Mouse (Mus musculus): ENCODE results near the gene Faah. TPM values are rescaled to one million over a fixed set of nuclear protein-coding genes. Genes with fewer than 3 reads are reported as not detected.

Gene Faah
- total and polyA plus RNA-seq, 2 experiments from 2014 or later: 25.2 to 48.1 TPM

DNA sequence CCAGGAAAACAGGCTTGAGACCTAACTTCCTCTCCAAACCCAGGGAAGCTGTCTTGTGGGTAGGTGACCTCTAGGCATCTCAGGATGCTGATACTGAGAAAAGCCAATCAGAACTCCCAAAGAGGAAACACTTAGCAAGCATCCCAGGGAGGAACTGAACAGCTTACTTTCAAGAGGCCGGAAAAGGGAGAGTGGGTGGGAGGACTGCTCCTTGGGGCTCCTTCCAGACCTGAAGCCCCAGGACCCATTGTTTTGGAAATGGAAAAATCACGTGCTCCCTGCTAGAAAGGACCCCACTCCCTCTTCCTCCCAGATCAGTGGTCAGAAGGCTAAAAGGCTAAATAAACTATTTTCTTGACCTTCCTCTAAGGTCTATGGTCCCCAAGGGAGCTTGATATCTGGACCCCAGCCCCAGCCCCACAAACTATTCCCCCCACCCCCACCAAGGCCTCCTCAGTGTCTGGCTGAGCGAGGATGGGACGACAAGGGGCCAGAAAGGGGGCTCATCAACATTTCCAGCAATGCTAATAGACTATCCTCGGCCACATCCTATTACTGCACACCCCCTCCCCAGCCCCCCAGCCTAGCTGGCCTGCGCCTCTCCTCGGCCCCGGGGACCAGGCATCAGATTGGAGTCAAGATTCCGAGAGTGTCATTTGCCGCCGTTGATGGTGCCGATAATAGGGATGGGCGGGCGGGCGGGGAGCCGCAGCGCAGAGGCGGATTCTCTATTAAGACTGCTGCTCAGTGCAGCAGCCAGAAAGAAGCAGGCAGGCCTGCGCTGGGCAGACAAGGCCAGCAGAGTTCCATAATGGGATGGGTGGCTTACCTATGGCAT is 62.9 kb downstream of the Faah start:
- 10% methylated on average over 19 of the region's 19 CpGs for WGBS
- peak overlapping the region; percentile 42 for H3K4me2 ChIP-seq (ENCODE audit: low read depth, low read length)
- peaks cover 55% of the 10 kb centered on the region for H3K27me3 ChIP-seq (ENCODE audit: insufficient read depth, low read length)
- ATAC-seq (no peak), DNase-seq (ENCODE audit: low spot score) (no peak)
- no peak overlapping the region; the same call in 1 of the 2 replicates for H3K9ac ChIP-seq (replicated peaks; ENCODE audit: low read length)
- no peak overlapping the region; the same call in 1 of the 2 replicates for H3K4me3 ChIP-seq (ENCODE audit: low read length)
- no peak overlapping the region for H3K27ac ChIP-seq
- no peaks in the 10 kb centered on the region for H3K36me3 ChIP-seq (ENCODE audit: insufficient read depth, low read length)
- no peaks in the 10 kb centered on the region for H3K4me1 ChIP-seq (ENCODE audit: insufficient read depth, low read length)
- no peaks in the 10 kb centered on the region for H3K9me3 ChIP-seq (ENCODE audit: low read length)
- no peak for TF ChIP-seq CTCF (IDR thresholded peaks at IDR 0.05; ENCODE audit: low read depth)

DNA sequence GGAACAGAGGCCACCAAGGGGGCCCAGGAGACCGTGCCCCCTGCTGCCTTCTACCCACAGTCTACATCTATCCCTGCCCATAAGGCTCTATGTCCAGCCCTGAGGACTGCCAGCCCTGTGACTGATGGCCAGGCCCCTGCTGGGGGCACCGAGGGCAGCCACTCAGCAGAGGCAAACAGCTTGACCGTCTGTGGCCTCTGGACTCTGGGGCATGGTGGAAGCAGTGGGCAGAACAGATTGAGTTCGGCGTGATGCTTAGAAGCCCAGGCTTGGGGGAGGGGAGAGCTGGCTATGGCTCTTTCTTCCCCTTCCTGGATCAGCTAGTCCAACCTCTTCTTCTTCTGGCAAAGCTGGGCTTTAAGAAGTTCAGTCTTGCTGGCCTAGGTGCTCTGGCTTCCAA is 64.2 kb downstream of the Faah start:
- no peak for TF ChIP-seq CTCF (IDR thresholded peaks at IDR 0.05; ENCODE audit: low read depth)
- Histone ChIP-seq H3K27ac (no peak overlapping the region), H3K4me3 (ENCODE audit: low read length) (no peak overlapping the region), H3K36me3 (ENCODE audit: insufficient read depth, low read length) (no peaks in the 10 kb centered on the region), H3K4me1 (ENCODE audit: insufficient read depth, low read length) (no peaks in the 10 kb centered on the region), H3K9me3 (ENCODE audit: low read length) (no peaks in the 10 kb centered on the region), H3K27me3 (ENCODE audit: insufficient read depth, low read length) (peaks cover 52% of the 10 kb centered on the region), H3K4me2 (ENCODE audit: low read depth, low read length) (no peak overlapping the region), H3K9ac (replicated peaks; ENCODE audit: low read length) (no peak overlapping the region)
- ATAC-seq: no peak
- DNase-seq (ENCODE audit: low spot score): no peak
- 34% methylated on average over 5 of the region's 5 CpGs for WGBS

DNA sequence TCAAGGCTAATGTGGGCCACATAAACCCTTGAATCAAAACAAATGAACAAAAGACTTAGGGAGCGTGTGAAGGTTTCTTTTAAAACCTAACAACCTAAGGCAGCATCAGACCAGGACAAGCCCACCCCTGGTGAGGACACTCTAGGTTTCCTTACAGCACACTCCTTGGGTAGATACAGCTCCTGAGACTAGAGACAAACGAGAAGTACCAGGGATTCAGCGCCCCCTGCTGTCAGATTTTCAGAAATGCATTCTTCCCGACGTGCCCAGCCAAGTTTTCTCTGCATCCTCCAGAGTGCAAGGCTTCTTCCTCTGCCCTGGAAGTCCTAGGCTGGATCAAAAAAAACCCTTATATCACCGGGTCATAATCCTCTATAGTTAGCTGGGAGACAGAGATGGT is 65.0 kb downstream of the Faah start:
- no peak for ATAC-seq
- Histone ChIP-seq H3K9ac (replicated peaks; ENCODE audit: low read length) (no peak overlapping the region), H3K4me2 (ENCODE audit: low read depth, low read length) (no peak overlapping the region), H3K27ac (no peak overlapping the region), H3K9me3 (ENCODE audit: low read length) (no peaks in the 10 kb centered on the region), H3K4me3 (ENCODE audit: low read length) (no peak overlapping the region), H3K27me3 (ENCODE audit: insufficient read depth, low read length) (peaks cover 48% of the 10 kb centered on the region), H3K4me1 (ENCODE audit: insufficient read depth, low read length) (no peaks in the 10 kb centered on the region), H3K36me3 (ENCODE audit: insufficient read depth, low read length) (no peaks in the 10 kb centered on the region)
- DNase-seq (ENCODE audit: low spot score): peak; percentile 71
- WGBS: 15% methylated on average over 6 of the region's 6 CpGs
- peak; percentile 77 for TF ChIP-seq CTCF (IDR thresholded peaks at IDR 0.05; ENCODE audit: low read depth)

DNA sequence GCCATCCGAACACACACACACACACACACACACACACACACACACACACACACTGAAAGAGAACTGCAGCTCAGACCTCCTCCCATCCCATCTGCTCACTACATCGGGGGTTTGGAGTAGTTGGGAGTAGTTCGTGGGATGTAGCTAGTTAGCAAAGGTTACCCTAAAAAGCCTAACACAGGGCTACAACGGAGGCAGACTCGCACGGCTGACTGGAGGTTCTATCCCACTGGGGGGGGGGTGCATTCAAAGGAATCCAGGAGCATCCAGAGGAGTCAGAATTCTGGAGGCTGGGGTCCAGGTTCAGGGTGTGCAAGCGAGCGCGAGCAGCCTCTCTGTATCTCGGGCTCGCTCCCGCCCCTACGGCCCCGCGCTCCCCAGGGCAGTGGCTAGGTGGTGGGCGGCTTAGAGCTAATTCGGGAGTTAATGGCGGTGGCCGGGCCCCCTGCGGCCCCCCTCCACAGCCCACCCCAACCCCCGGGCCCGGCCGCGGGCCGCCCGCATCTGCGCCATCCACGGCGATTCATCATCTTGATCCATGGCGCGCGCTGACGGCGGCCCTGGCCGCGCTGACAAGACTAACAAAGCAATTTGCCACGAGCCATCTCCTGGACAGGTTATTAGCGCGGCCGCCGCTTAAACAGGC is 73.9 kb downstream of the Faah start:
- peaks cover 74% of the 10 kb centered on the region for H3K27me3 ChIP-seq (ENCODE audit: insufficient read depth, low read length)
- TF ChIP-seq CTCF (IDR thresholded peaks at IDR 0.05; ENCODE audit: low read depth): no peak
- peak overlapping the region; percentile 54 for H3K4me2 ChIP-seq (ENCODE audit: low read depth, low read length)
- no peak for DNase-seq (ENCODE audit: low spot score)
- 0 out of 2 replicates have a peak overlapping the region, but pooled peaks have one; percentile 21 for H3K9ac ChIP-seq (replicated peaks; ENCODE audit: low read length)
- WGBS: 0% methylated on average over 31 of the region's 41 CpGs
- no peak overlapping the region for H3K27ac ChIP-seq
- no peaks in the 10 kb centered on the region for H3K36me3 ChIP-seq (ENCODE audit: insufficient read depth, low read length)
- H3K9me3 ChIP-seq (ENCODE audit: low read length): no peaks in the 10 kb centered on the region
- no peaks in the 10 kb centered on the region for H3K4me1 ChIP-seq (ENCODE audit: insufficient read depth, low read length)
- H3K4me3 ChIP-seq (ENCODE audit: low read length): peak overlapping the region; percentile 26
- ATAC-seq: peak; percentile 38

DNA sequence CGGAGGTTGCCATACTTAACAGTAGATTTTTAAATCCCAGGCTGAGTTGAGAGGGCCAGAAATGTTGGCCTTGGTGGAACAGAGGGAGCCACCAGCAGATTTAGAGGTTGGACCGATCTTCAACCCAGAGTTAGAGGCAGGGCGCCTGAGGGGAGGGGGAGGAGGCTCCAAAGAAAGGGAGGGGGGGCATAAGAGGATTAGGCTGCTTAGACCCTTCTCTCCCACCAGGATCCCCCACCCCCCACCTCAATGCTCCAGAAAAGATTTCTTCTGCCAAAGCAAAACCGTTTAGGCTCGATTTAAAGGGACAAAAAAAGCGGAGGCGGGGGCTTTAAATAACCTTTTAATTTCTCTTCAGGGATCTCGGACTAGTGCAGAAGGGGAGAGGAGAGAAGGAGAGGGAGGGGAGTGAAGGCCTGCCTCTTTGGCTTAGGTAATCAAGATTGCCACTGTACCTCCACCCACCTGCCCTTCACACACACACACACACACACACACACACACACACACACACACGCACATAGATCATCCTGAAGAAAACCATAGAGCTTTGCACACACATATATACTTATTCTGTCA is 76.4 kb downstream of the Faah start:
- Histone ChIP-seq H3K36me3 (ENCODE audit: insufficient read depth, low read length) (no peaks in the 10 kb centered on the region), H3K9ac (replicated peaks; ENCODE audit: low read length) (no peak overlapping the region), H3K4me2 (ENCODE audit: low read depth, low read length) (no peak overlapping the region), H3K4me3 (ENCODE audit: low read length) (no peak overlapping the region), H3K27me3 (ENCODE audit: insufficient read depth, low read length) (peaks cover 84% of the 10 kb centered on the region), H3K4me1 (ENCODE audit: insufficient read depth, low read length) (no peaks in the 10 kb centered on the region), H3K9me3 (ENCODE audit: low read length) (no peaks in the 10 kb centered on the region), H3K27ac (no peak overlapping the region)
- DNase-seq (ENCODE audit: low spot score) (no peak), ATAC-seq (no peak)
- 9% methylated on average over 9 of the region's 9 CpGs for WGBS
- no peak for TF ChIP-seq CTCF (IDR thresholded peaks at IDR 0.05; ENCODE audit: low read depth)

- H3K9ac ChIP-seq (replicated peaks; ENCODE audit: low read length): no peak overlapping the region
- peaks cover 78% of the 10 kb centered on the region for H3K27me3 ChIP-seq (ENCODE audit: insufficient read depth, low read length)
- no peak for DNase-seq (ENCODE audit: low spot score)
- no peaks in the 10 kb centered on the region for H3K36me3 ChIP-seq (ENCODE audit: insufficient read depth, low read length)
- no peaks in the 10 kb centered on the region for H3K9me3 ChIP-seq (ENCODE audit: low read length)
- H3K27ac ChIP-seq: no peak overlapping the region
- no peak for ATAC-seq
- no peak for TF ChIP-seq CTCF (IDR thresholded peaks at IDR 0.05; ENCODE audit: low read depth)
- 13% methylated on average over 3 of the region's 3 CpGs for WGBS
- H3K4me3 ChIP-seq (ENCODE audit: low read length): no peak overlapping the region
- no peaks in the 10 kb centered on the region for H3K4me1 ChIP-seq (ENCODE audit: insufficient read depth, low read length)
- no peak overlapping the region for H3K4me2 ChIP-seq (ENCODE audit: low read depth, low read length)
Observed at GRCm38 (mm10) chr4:115940681-115941080, 77.0 kb downstream of the Faah start.

All from hindbrain, postnatal 0 days (tissue).